Mouse (Mus musculus) spleen, embryonic (tissue): ENCODE data around the gene Crb3.

ENCODE experiments used
- CTCF ChIA-PET: fragments of 350-600 bp; sonication (Branson Sonifier 250); formaldehyde crosslinking; loops from one replicate; lab custom pipeline; 2022; lab: Charles Lee

Crb3 gene

GRCm38 (mm10) chr17:57058891-57059485 lies at the start of gene Crb3:
Crb3 (plus strand) TSS chr17:57059105.
- CTCF ChIA-PET: interaction anchor here (0.5 kb wide), 1 partner anchor 39 kb away, joined by 4 read pairs; no protein-coding TSS in a partner anchor

GRCm38 (mm10) chr17:57010911-57011235 lies 48.0 kb upstream of the Crb3 start:
- CTCF ChIA-PET: interaction anchor here (1.2 kb wide), 1 partner anchor 50 kb away, joined by 3 read pairs; no protein-coding TSS in a partner anchor

- CTCF ChIA-PET: interaction anchor here (1.2 kb wide), 1 partner anchor 49 kb away, joined by 3 read pairs; no protein-coding TSS in a partner anchor
These were observed 47.4 kb upstream of the Crb3 start, which contains the start of the genes Gtf2f1 and Gm17949 for GRCm38 (mm10) chr17:57011236-57012141. Gtf2f1 (minus strand) TSS chr17:57011288. Gm17949 (plus strand) TSS chr17:57011469.

GRCm38 (mm10) chr17:57012245-57012795 lies 46.6 kb upstream of the Crb3 start:
- CTCF ChIA-PET: no interaction called here

DNA sequence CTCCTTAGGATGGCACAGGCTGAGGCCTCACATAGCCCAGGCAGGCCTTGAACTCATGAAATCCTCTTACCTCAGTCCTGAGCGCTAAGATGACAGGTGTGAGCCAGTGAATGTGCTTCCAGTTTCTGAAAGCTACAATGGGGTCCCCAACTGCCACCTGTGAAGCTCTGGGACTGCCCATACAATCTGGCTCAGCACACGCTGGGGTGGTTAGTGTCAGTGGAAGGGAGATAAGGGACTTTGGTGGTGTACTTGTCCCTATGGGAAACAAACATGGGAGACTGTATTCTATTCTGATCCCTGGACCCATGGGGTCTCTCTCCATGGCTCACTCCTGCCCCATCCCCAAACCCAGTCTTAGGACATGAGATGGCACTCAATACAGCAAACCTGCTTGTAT lies 39.2 kb upstream of the Crb3 start:
- CTCF ChIA-PET: no interaction called here

DNA sequence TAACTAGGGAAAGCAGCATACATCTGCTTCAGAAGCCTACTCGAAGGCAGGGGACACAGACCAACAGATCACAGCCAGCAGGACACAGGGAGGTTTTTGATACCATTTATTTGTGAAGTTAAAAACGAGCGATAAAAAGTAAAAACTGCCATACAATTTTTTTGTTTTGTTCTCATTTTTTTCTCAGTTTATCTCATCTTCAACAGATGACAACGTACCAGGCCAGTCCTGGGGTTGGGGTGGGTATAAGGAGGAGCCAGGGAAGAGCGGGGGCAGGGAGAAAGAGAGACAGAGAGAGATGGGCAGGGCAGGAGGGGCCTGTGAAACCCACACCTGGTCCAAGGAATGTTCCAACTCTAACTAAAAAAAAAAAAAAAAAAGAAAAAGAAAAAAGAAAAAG lies 37.9 kb upstream of the Crb3 start:
- CTCF ChIA-PET: no interaction called here

GRCm38 (mm10) chr17:57027471-57027870 lies 31.4 kb upstream of the Crb3 start:
- CTCF ChIA-PET: no interaction called here

DNA sequence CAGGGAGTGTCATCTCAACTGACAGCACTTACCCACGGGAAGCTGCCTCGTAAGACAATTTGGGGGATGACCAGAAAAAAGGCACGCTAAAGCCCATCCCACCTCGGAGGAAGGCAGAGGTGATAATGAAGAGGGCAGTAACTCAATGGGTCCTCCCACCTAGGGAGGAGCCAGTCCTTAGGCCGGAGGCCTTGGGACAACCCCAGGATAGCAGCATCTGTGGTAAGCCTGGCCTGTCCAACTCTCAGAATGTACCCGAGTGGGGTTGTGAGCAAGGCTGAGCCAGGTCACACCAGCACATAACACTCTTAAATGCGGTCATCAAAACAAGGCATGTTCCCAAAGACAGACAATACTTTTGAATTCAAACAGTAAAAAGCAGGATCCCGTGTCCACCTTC lies 29.2 kb upstream of the Crb3 start:
- CTCF ChIA-PET: no interaction called here

DNA sequence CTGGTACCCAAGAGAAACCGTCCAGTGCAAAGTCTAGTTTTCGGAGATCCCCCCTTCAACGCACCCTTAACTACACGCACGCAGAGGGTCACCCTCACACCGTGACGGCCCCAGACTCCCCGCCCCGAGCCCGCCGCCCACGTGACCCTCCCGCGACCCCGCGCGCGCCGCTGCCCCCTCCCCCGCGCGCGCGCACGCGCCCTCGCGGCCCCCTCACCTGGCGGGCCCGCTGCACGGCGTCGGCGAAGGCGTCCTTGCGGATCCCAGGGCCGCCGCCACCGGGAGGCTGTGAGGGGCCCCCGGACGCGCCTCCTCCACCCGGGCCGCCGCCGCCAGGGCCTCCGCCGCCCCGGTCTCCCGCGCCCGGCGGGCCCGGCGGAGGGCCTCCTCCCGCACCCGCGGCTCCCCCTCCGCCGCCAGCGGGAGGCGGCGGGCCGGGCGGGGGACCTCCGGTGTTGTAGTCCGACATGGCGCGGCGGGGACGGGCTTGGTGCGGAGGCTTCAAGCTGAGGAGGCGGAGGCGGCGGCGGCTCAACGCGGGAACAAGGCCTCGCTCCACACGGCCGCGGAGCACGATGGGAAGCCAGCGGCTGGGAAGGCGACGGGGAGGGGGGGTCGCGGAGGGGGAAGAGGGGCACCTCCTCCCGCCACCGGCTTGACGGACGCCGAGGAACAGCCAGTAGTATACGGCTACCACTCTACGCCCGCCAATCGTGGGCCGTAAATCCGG lies 27.8 kb upstream of the Crb3 start, which contains the start of gene Khsrp:
Khsrp (minus strand) TSS at position 592 of the 730 bp plus-strand sequence.
- CTCF ChIA-PET: no interaction called here

GRCm38 (mm10) chr17:57031661-57032420 lies 27.1 kb upstream of the Crb3 start:
- CTCF ChIA-PET: no interaction called here

GRCm38 (mm10) chr17:57032854-57033253 lies 26.1 kb upstream of the Crb3 start:
- CTCF ChIA-PET: no interaction called here

GRCm38 (mm10) chr17:57038978-57039377 lies 19.9 kb upstream of the Crb3 start:
- CTCF ChIA-PET: no interaction called here

GRCm38 (mm10) chr17:57041554-57041953 lies 17.4 kb upstream of the Crb3 start, which contains the start of gene Slc25a41:
Slc25a41 (minus strand) TSS chr17:57041654.
- CTCF ChIA-PET: no interaction called here

DNA sequence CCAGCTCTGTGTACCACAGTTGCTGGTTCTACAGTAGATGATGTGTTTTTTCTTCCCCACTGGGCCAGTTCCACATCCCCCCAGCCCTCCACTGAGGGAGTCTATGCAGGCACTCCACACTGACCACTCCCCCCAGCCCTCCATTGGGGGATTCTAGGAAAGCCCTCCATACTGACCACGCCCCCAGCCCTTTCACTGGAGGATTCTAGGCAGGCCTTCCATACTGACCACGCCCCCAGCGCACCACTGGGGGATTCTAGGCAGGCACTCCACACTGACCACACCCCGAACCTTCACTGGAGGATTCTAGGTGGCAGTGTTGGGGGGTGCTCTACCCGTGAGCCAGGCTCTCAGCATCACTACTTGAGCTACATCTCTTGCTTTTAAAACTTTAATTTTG lies 11.5 kb upstream of the Crb3 start:
- CTCF ChIA-PET: no interaction called here

- CTCF ChIA-PET: no interaction called here
These were observed 10.1 kb upstream of the Crb3 start for GRCm38 (mm10) chr17:57048816-57049215.

- CTCF ChIA-PET: interaction anchor here (0.6 to 0.7 kb wide), 2 partner anchors 195 to 914 kb away, joined by 3 to 13 read pairs; no protein-coding TSS in a partner anchor
These were observed 7.2 kb upstream of the Crb3 start for GRCm38 (mm10) chr17:57051679-57052078.

GRCm38 (mm10) chr17:57056246-57056645 lies 2.7 kb upstream of the Crb3 start:
- CTCF ChIA-PET: no interaction called here

- CTCF ChIA-PET: interaction anchor here (0.5 kb wide), 1 partner anchor 38 kb away, joined by 4 read pairs; no protein-coding TSS in a partner anchor
These were observed 627 bp downstream of the Crb3 start, which contains the start of gene Slc25a23 for GRCm38 (mm10) chr17:57059486-57059977. Slc25a23 (minus strand) TSS chr17:57059863.

- CTCF ChIA-PET: interaction anchor here (1.0 kb wide), 1 partner anchor 49 kb away, joined by 3 read pairs; the partner anchor contains the start of genes Gm17949 and Gtf2f1
These were observed 1.4 kb downstream of the Crb3 start for GRCm38 (mm10) chr17:57060231-57060801.

DNA sequence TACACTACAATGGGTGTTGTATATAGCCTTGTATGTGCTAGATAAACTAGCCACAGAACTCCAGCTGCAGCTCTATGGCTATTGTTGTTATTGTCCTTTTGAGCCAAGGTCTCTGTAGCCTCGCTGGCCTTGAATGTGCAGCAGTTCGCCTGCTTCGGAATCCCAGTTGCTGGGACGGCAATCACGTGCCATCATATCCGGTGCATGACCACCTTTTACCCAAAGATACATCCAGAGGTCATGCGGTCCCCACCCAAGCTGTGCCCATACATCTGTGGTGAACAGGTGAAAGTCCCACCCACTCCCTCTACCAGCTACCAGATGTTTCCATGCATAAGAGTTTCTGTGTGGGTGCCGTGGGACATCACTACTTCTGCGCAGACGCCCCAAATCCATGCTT lies 2.2 kb downstream of the Crb3 start:
- CTCF ChIA-PET: interaction anchor here (0.6 to 1.0 kb wide), 3 partner anchors 37 to 78 kb away, joined by 3 read pairs; partner anchors contain the start of genes Gm17949 and Gtf2f1
